Comparison of ENCODE assay signal across 8 mouse cellular contexts in genomic region chr1:86018235-86019055, GRCm38 (mm10). TPM values are rescaled to one million over a fixed set of nuclear protein-coding genes. Genes with fewer than 3 reads are reported as not detected.
A peak's percentile ranks its signal among the peaks of the same experiment; 100 is the strongest.
DNase-seq lines count a peak whose midpoint lies in the region; ATAC-seq and TF ChIP-seq lines count a peak whose summit lies in the region.

No protein-coding gene starts in this region.

- H3K27me3 ChIP-seq in heart, embryonic 15.5 days: peaks cover 50% of the 10 kb centered on the region
- H3K27me3 ChIP-seq in neural tube, embryonic 15.5 days (replicated peaks): peaks cover 21% of the 10 kb centered on the region

- peak; percentile 55 to 58 for DNase-seq in B cell, adult 2 months
- DNase-seq in adrenal gland, adult 18-20 months (ENCODE audit: low spot score in 2 of 2): peak; percentile 32 to 33
- peak; percentile 79 for DNase-seq in embryo, embryonic 9.5 days (ENCODE audit: extremely low spot score)
- DNase-seq in kidney, postnatal 4 days: peak; percentile 70 to 79
- DNase-seq in lung, adult 2 months: peak; percentile 28
- DNase-seq in yolk sac, embryonic 10.5 days (ENCODE audit: low spot score): peak; percentile 68

- TF ChIP-seq CTCF in lung, adult 2 months (IDR thresholded peaks at IDR 0.05; ENCODE audit: insufficient read depth, low read length): no peak

- peak overlapping the region; percentile 49 for H3K9ac ChIP-seq in heart, embryonic 15.5 days
- peak overlapping the region; percentile 68 for H3K9ac ChIP-seq in neural tube, embryonic 15.5 days (replicated peaks)

- H3K36me3 ChIP-seq in heart, embryonic 15.5 days: no peaks in the 10 kb centered on the region
- no peaks in the 10 kb centered on the region for H3K36me3 ChIP-seq in neural tube, embryonic 15.5 days

- H3K4me2 ChIP-seq in heart, embryonic 15.5 days: peak overlapping the region; percentile 95
- H3K4me2 ChIP-seq in neural tube, embryonic 15.5 days: peak overlapping the region; percentile 94

- ATAC-seq in heart, embryonic 15.5 days (replicated peaks; ENCODE audit: insufficient number of reproducible peaks, insufficient read depth, low FRiP score, low read depth): peak; percentile 47; the same call in 1 of the 2 replicates
- ATAC-seq in neural tube, embryonic 15.5 days (ENCODE audit: low FRiP score): peak; percentile 88

- peaks cover 9% of the 10 kb centered on the region for H3K4me1 ChIP-seq in heart, embryonic 15.5 days (replicated peaks)
- H3K4me1 ChIP-seq in lung, adult 2 months (ENCODE audit: control insufficient read depth, insufficient read depth, low read length): peaks cover 2% of the 10 kb centered on the region; the same call in 1 of the 2 replicates
- peaks cover 14% of the 10 kb centered on the region for H3K4me1 ChIP-seq in neural tube, embryonic 15.5 days

- peak overlapping the region; percentile 56 for H3K4me3 ChIP-seq in heart, embryonic 15.5 days
- peak overlapping the region; percentile 23 for H3K4me3 ChIP-seq in lung, adult 2 months (replicated peaks; ENCODE audit: extremely low read depth, low read depth, low read length)
- peak overlapping the region; percentile 58 for H3K4me3 ChIP-seq in neural tube, embryonic 15.5 days (replicated peaks)

- 3% methylated on average over 60 of the region's 60 CpGs for WGBS in heart, embryonic 15.5 days
- WGBS in lung, adult 2 months: 4% methylated on average over 60 of the region's 60 CpGs
- 3% methylated on average over 60 of the region's 60 CpGs for WGBS in neural tube, embryonic 15.5 days

- H3K27ac ChIP-seq in heart, embryonic 15.5 days: no peak overlapping the region
- peak overlapping the region; percentile 69 for H3K27ac ChIP-seq in neural tube, embryonic 15.5 days (replicated peaks)

- H3K9me3 ChIP-seq in heart, embryonic 15.5 days (replicated peaks): no peaks in the 10 kb centered on the region
- no peaks in the 10 kb centered on the region for H3K9me3 ChIP-seq in neural tube, embryonic 15.5 days (replicated peaks)

- TF ChIP-seq POLR2A in lung, adult 2 months (IDR thresholded peaks at IDR 0.05; ENCODE audit: borderline replicate concordance, extremely low read depth, low read depth, low read length): no peak

RNA-seq across cellular contexts. Expression of gene Spata3, which starts 1.8 kb away (rescaled TPM):
- not detected for total RNA-seq in adrenal gland, adult 18-20 months (2021)
- polyA plus RNA-seq in heart, embryonic 15.5 days (2015; fragmentation: Nextera tagmentation; extraction: Ambion mirVana): not detected in 2 replicates
- polyA plus RNA-seq in lung, adult 2 months (2012; rRNA removed): 0.21 TPM in 1 of 2 replicates, not detected in the other
- 0.41 and 0.60 TPM in 2 replicates for polyA plus RNA-seq in neural tube, embryonic 15.5 days (2015; fragmentation: Nextera tagmentation; extraction: Ambion mirVana)

RNA-seq across cellular contexts. Expression of gene 2810459M11Rik, which starts 27.2 kb away (rescaled TPM):
- total RNA-seq in adrenal gland, adult 18-20 months (2021): under 1 TPM in 1 of 2 experiments, not detected in 1; 0.13 TPM
- 0.28 and 0.36 TPM in 2 replicates for polyA plus RNA-seq in heart, embryonic 15.5 days (2015; fragmentation: Nextera tagmentation; extraction: Ambion mirVana)
- polyA plus RNA-seq in lung, adult 2 months (2012; rRNA removed): 0.63 and 0.83 TPM in 2 replicates
- 7.0 and 7.2 TPM in 2 replicates for polyA plus RNA-seq in neural tube, embryonic 15.5 days (2015; fragmentation: Nextera tagmentation; extraction: Ambion mirVana)

RNA-seq across cellular contexts. Expression of gene Psmd1, which starts 45.7 kb away (rescaled TPM):
- total RNA-seq in adrenal gland, adult 18-20 months (2021): 100 to 1,000 TPM; 120 to 121 TPM
- polyA plus RNA-seq in heart, embryonic 15.5 days (2015; fragmentation: Nextera tagmentation; extraction: Ambion mirVana): 113 and 125 TPM in 2 replicates
- 32.9 and 52.4 TPM in 2 replicates for polyA plus RNA-seq in lung, adult 2 months (2012; rRNA removed)
- 180 and 184 TPM in 2 replicates for polyA plus RNA-seq in neural tube, embryonic 15.5 days (2015; fragmentation: Nextera tagmentation; extraction: Ambion mirVana)

RNA-seq across cellular contexts. Expression of gene Gpr55, which starts 57.6 kb away (rescaled TPM):
- total RNA-seq in adrenal gland, adult 18-20 months (2021): 1 to 10 TPM; 3.7 to 6.6 TPM
- 0.06 and 0.08 TPM in 2 replicates for polyA plus RNA-seq in heart, embryonic 15.5 days (2015; fragmentation: Nextera tagmentation; extraction: Ambion mirVana)
- polyA plus RNA-seq in lung, adult 2 months (2012; rRNA removed): 0.49 and 0.58 TPM in 2 replicates
- 0.10 and 0.19 TPM in 2 replicates for polyA plus RNA-seq in neural tube, embryonic 15.5 days (2015; fragmentation: Nextera tagmentation; extraction: Ambion mirVana)

Comparison
In these comparisons a context has a peak if more than half of its experiments do, and no peak if none do; other contexts are left out.
1. DNase-seq: peak in every context shown above with its lines; median percentile 79 in embryo, embryonic 9.5 days; 74 in kidney, postnatal 4 days; 68 in yolk sac, embryonic 10.5 days; 56 in B cell, adult 2 months; 32 in adrenal gland, adult 18-20 months; 28 in lung, adult 2 months.